Mouse (Mus musculus): Measurements from ENCODE around the gene Sh3kbp1. TPM values are rescaled to one million over a fixed set of nuclear protein-coding genes. Genes with fewer than 3 reads are reported as not detected.

The Sh3kbp1 gene
- total and polyA plus RNA-seq, 3 experiments, result 45.4 to 85.8 (median 48.2) TPM

DNA sequence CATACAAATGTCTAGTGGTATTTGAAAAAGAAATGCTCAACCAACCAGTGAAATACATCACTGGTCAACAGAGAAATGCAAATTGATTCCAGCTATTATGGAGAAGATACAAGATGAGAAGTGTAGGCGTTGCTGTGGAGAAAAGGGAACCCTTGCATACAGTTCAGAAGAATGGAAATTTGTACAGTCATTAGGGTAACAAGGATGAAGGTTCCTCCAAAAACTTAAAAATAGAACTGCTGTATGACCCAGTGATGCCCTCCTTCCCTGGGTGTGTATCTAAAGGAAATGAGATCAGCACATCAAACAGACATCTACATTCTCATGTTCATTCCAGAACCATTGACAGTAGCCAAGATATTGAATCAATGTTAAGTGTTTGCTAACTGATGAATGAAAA is 110.3 kb downstream of the Sh3kbp1 start:
- H3K4me3 ChIP-seq (replicated peaks in 1 of 3; ENCODE audit: low read depth in 2 of 3, low read length in 2 of 3, poor library complexity in 1 of 3), result no peak overlapping the region
- DNase-seq (ENCODE audit: extremely low read depth), result no peak
- no peak overlapping the region for H3K27ac ChIP-seq (ENCODE audit: insufficient read depth, low read depth)
- peaks cover 0 to 2% of the 10 kb centered on the region in 2 experiments for H3K36me3 ChIP-seq (replicated peaks in 1 of 2; ENCODE audit: control insufficient read depth in 1 of 2, insufficient read depth in 1 of 2, low read length in 1 of 2)
- no peak overlapping the region for H3K4me2 ChIP-seq (ENCODE audit: insufficient read depth, low read depth, poor library complexity, severe bottlenecking)
- peaks cover 38% of the 10 kb centered on the region for H3K79me2 ChIP-seq (replicated peaks; ENCODE audit: control insufficient read depth, extremely low read depth, insufficient read depth, poor library complexity, severe bottlenecking)
- peaks cover 11 to 57% of the 10 kb centered on the region in 2 experiments; a peak in 3 of 4 replicates for H3K4me1 ChIP-seq (ENCODE audit: control insufficient read depth in 1 of 2, insufficient read depth in 2 of 2)
- 0 out of 2 replicates have a peak, but pooled peaks have one; percentile 16 for TF ChIP-seq ETS1 (conservative IDR thresholded peaks at IDR 0.05; ENCODE audit: low read depth, low read length)
- TF ChIP-seq EP300 (IDR thresholded peaks at IDR 0.05; ENCODE audit: low read length), result no peak
- no peaks in the 10 kb centered on the region for H3K9me3 ChIP-seq (replicated peaks; ENCODE audit: low read length)
- no peaks in the 10 kb centered on the region for H3K27me3 ChIP-seq (replicated peaks)
- dilution Hi-C loops (cut with MboI; ENCODE audit: extremely low pct_ligation_motif_present, extremely low pct_unique_long_range_greater_than_20kb, low sequenced_read_pairs) (no loop called here), in situ Hi-C loops (cut with MboI; ENCODE audit: low pct_ligation_motif_present, low pct_unique_long_range_greater_than_20kb, low sequenced_read_pairs) (no loop called here)
- no peak overlapping the region for H3K9ac ChIP-seq (ENCODE audit: insufficient read depth, low read depth)

DNA sequence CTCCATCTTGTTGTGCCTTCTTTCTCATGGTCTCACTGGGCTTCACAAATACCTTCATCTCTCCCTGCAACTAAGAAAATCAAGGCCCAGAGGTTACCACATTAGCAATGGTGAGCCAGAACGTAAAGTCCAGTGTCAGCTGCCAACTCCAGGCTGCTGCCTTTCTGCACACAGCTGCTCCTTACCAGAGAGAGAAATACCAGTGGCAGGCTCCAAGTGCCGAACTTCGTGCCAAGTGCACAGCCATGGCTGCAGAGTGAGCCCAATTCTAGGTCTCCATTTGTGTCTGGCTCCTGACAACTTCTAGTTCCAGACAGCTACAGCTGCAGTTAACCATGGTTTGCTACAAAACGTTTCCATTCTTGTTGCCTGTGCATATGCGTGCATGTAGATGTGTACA is 117.0 kb downstream of the Sh3kbp1 start:
- no peak overlapping the region for H3K27ac ChIP-seq (ENCODE audit: insufficient read depth, low read depth)
- H3K79me2 ChIP-seq (replicated peaks; ENCODE audit: control insufficient read depth, extremely low read depth, insufficient read depth, poor library complexity, severe bottlenecking), result peaks cover 15% of the 10 kb centered on the region
- in situ Hi-C loops (cut with MboI; ENCODE audit: low pct_ligation_motif_present, low pct_unique_long_range_greater_than_20kb, low sequenced_read_pairs) (no loop called here), dilution Hi-C loops (cut with MboI; ENCODE audit: extremely low pct_ligation_motif_present, extremely low pct_unique_long_range_greater_than_20kb, low sequenced_read_pairs) (no loop called here)
- H3K36me3 ChIP-seq (replicated peaks in 1 of 2; ENCODE audit: control insufficient read depth in 1 of 2, insufficient read depth in 1 of 2, low read length in 1 of 2), result peaks cover 0 to 10% of the 10 kb centered on the region in 2 experiments
- H3K4me3 ChIP-seq (replicated peaks in 1 of 3; ENCODE audit: low read depth in 2 of 3, low read length in 2 of 3, poor library complexity in 1 of 3), result no peak overlapping the region
- DNase-seq (ENCODE audit: extremely low read depth), result no peak
- H3K4me2 ChIP-seq (ENCODE audit: insufficient read depth, low read depth, poor library complexity, severe bottlenecking), result no peak overlapping the region
- no peak overlapping the region for H3K9ac ChIP-seq (ENCODE audit: insufficient read depth, low read depth)
- no peak for TF ChIP-seq SMC3 (IDR thresholded peaks at IDR 0.05; ENCODE audit: low read depth, low read length)
- TF ChIP-seq NELFE (IDR thresholded peaks at IDR 0.05; ENCODE audit: low read depth, low read length), result no peak
- TF ChIP-seq TCF12 (IDR thresholded peaks at IDR 0.05; ENCODE audit: low read depth, low read length), result no peak
- TF ChIP-seq EP300 (IDR thresholded peaks at IDR 0.05; ENCODE audit: low read length), result no peak
- TF ChIP-seq HCFC1 (IDR thresholded peaks at IDR 0.05; ENCODE audit: low read depth, low read length), result no peak
- TF ChIP-seq UBTF (IDR thresholded peaks at IDR 0.05; ENCODE audit: low read depth, low read length), result no peak
- no peak for TF ChIP-seq CTCF (conservative IDR thresholded peaks at IDR 0.05 in 1 of 2, IDR thresholded peaks at IDR 0.05 in 1 of 2; ENCODE audit: low read depth in 2 of 2, low read length in 2 of 2)
- TF ChIP-seq RAD21 (IDR thresholded peaks at IDR 0.05; ENCODE audit: low read depth, low read length), result no peak
- TF ChIP-seq IRF4 (IDR thresholded peaks at IDR 0.05; ENCODE audit: low read depth, low read length), result no peak
- TF ChIP-seq ZKSCAN1 (IDR thresholded peaks at IDR 0.05; ENCODE audit: borderline replicate concordance, low read depth, low read length), result no peak
- no peak for TF ChIP-seq GABPA (IDR thresholded peaks at IDR 0.05; ENCODE audit: insufficient replicate concordance, low read depth, low read length)
- TF ChIP-seq MEF2A (IDR thresholded peaks at IDR 0.05; ENCODE audit: borderline replicate concordance, low read depth, low read length), result no peak
- no peak for TF ChIP-seq MYC (IDR thresholded peaks at IDR 0.05; ENCODE audit: low read depth, low read length)
- TF ChIP-seq KAT2A (IDR thresholded peaks at IDR 0.05; ENCODE audit: insufficient replicate concordance, low read length), result no peak
- TF ChIP-seq MXI1 (IDR thresholded peaks at IDR 0.05; ENCODE audit: low read depth, low read length), result no peak
- TF ChIP-seq ZNF384 (IDR thresholded peaks at IDR 0.05; ENCODE audit: low read depth, low read length), result no peak
- no peak for TF ChIP-seq E2F4 (IDR thresholded peaks at IDR 0.05; ENCODE audit: insufficient replicate concordance, low read depth, low read length)
- TF ChIP-seq JUN (IDR thresholded peaks at IDR 0.05; ENCODE audit: insufficient read depth, low read depth, low read length), result no peak
- TF ChIP-seq JUND (conservative IDR thresholded peaks at IDR 0.05; ENCODE audit: low read depth, low read length), result no peak
- no peak for TF ChIP-seq MAX (IDR thresholded peaks at IDR 0.05; ENCODE audit: low read length)
- peaks cover 4 to 10% of the 10 kb centered on the region in 2 experiments; a peak in 2 of 4 replicates for H3K4me1 ChIP-seq (ENCODE audit: control insufficient read depth in 1 of 2, insufficient read depth in 2 of 2)
- no peaks in the 10 kb centered on the region for H3K9me3 ChIP-seq (replicated peaks; ENCODE audit: low read length)
- H3K27me3 ChIP-seq (replicated peaks), result no peaks in the 10 kb centered on the region
